Mouse (Mus musculus) lung, adult 10 weeks (tissue): Measurements from ENCODE around the gene Gm44805. TPM values are rescaled to one million over a fixed set of nuclear protein-coding genes. Genes with fewer than 3 reads are reported as not detected.

Experiments used
- polyA plus RNA-seq: library from polyadenylated mRNA; stranded (reverse); fragments of 350-450 nt; fragmentation: Illumina TruSeq; extraction: RNeasy Lipid Tissue Mini Kit (QIAGEN cat#74804); gene quantifications from one replicate; pipeline ENCODE4 v1.2.3, GENCODE M21; 2014; ENCODE audit warnings: low read depth, low replicate concordance; ENCODE audit not compliant: insufficient read depth

The Gm44805 gene
- not detected for polyA plus RNA-seq

DNA sequence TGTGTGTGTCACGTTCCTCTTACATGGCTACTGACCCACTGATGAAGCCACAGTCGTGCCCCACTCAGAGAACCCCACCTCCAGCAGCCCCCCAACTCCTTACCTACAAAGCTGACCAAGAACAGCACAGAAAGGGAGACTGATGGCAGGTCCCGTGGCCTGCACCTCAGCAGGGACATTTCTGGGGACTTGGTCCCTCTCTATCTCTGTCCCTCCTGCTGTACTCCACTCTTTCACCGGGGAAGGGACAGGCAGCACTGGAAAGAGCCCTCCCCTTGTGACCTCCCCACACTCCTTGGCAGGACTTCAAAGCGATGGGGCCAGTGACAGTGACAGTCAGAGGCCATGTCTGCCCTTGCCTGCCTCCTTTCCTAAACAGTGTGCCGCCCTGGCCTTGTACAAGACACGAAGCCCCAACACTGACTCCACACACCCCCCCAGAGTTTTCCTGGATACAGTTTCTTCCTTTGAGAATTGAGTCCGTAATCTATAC lies at the start of gene Gm44805, which contains the start of gene Apoc4:
Gene Gm44805, minus strand, starts transcription at position 222 of the 493 bp plus-strand sequence.
Gene Apoc4, minus strand, starts transcription at position 278 of the 493 bp plus-strand sequence.

DNA sequence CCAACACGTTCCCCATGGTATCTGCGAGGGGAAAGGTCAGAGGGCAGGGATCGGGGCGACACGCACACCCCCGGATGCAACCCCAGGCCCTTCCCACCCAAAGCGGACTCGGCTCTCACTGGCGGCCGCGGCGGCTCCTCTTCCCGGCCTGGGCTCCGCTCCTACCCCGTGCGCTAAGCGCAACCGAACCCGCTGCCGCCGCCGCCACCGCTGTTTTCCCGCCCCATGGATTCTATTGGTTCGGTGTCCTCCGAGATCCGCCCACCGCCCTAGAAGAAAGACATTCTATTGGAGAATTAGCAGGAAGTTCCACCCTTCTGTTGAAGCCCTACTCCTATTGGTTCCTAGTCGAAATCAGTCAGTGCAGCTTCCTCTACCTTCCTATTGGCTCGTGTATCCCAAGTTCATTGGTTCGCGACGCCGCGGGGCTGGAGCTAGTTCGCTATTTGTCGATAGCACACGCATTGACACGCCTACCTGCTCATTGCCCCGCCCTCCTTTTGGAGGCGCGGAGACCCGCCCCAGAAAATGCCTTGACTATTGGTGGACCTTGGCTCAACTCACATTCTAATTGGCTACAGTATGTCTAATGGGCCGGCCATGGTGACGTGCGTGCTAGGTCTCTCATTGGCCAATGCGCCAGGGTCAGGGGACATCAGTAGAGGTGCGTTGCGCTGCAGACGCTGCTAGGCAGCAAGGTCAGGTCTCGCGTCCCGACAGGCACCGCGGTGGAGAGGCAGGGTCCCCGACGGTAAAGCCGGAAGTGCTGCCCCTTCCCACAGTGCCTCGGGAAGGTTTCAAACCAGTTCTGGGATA lies 34.2 kb upstream of the Gm44805 start, which contains the start of gene Tomm40:
Gene Tomm40, minus strand, starts transcription at position 200 of the 816 bp plus-strand sequence.

DNA sequence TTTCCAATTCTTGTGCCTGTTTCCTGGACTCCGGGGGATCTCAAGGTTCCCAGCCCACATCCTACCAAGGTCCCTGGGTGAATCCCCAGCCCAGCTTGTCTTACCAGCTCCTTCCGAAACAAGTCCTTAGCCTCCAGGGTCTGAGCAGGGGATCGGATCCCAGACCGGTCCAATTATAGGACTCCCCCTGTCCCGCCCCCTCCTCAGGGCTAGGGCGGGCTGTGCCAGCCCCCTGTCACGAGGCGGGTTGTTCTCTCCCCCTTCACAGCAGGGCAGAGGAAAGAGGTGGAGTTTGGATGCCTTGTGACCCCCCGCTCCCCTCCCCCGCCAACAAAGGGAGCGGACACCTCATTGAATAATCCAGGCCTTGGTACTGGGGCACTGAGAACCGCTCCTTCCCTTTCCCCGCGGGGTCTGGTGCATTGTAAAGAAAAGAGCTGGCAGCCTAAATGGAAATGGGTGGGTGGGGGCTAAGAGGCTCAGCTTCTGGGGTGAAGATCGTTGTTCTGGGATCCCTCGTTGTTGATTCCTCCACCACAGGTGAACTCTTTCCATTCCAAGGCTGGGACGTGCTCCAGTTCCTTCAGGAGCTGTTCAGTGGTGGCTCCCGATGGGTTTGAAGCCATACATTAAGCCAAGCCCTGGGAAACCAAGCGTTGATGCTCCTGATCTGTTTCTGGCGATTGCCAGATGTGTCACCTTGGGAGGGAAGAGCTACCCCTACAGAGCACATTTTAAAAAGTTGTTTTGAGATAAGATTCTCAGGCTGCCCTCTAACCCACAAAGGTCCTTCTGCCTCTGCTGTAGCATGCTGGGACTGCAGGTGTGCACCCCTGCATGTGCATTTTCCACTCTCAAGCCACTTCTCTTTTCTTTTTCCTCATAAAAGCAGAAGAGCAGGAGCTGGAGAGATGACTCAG lies 17.9 kb upstream of the Gm44805 start, which contains the start of gene Apoe:
Gene Apoe, minus strand, starts transcription at position 282 of the 920 bp plus-strand sequence.

DNA sequence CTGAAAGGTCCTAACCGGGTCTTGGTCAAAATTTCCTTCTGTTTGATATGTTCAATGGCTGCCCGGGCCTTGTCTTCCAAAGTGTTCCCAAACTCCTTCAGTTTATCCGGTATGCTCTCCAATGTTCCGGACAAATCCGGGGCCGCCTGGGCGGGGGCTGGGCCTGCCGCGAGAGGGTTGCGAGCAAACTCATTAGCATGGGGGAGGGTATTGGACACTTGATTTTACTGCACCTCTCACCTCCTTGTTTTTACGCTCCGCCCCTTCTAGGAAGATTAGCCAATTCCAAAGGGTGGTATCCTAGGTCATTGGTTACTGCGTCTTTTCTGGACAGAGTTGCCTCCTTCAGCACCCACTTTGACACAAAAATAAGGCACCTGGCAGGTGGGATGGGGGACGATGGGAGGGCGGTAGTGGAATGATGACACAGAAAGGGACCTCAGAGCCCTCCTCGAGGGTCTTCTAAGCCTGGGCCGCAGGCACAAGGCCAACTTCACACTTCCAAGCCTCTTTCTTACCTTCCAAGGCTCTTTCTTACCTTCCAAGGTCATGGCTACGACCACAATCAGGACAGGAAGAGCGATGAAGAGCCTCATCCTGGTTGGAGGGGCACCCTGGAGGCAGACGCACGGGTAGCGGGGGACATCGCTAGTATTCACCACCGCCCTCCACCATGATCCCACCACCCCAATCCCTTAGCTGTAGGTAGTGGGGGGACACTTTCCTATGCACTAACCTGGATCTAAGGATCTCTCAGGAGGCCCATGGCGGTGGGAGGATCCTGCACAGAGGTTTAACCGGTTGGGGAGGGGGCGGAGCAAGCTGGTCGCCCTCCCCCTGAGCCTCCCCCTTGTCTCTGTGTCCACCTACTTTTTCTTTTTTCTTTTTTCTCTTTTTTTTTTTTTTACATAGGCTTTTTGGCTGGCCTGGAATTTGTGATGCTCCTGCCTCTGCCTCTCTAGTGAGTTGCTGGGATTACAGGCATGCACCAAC lies 10.9 kb upstream of the Gm44805 start, which contains the start of gene Apoc1:
Gene Apoc1, minus strand, starts transcription at position 788 of the 993 bp plus-strand sequence.

DNA sequence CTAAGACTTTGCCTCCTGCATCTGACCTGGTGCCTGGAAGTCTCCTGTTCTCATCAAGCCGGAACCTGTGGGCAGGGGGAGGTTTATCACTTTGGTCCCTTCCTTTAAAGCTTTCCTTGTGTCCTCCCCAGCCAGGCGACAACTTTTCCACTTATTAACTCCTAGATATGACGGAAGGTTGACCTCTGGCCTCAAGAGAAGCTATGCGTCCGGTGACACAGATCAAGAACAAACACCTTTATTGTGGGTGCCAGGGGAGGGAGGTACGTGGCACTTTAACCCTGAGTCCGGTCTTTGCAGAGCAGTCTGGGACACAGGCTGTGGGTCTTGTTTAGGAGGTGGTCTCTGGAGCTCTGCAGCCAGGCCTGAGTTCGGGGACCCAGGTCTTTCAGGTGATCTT lies 3.4 kb downstream of the Gm44805 start, which contains the start of gene Apoc2:
Gene Apoc2, minus strand, starts transcription at position 70 of the 400 bp plus-strand sequence.

DNA sequence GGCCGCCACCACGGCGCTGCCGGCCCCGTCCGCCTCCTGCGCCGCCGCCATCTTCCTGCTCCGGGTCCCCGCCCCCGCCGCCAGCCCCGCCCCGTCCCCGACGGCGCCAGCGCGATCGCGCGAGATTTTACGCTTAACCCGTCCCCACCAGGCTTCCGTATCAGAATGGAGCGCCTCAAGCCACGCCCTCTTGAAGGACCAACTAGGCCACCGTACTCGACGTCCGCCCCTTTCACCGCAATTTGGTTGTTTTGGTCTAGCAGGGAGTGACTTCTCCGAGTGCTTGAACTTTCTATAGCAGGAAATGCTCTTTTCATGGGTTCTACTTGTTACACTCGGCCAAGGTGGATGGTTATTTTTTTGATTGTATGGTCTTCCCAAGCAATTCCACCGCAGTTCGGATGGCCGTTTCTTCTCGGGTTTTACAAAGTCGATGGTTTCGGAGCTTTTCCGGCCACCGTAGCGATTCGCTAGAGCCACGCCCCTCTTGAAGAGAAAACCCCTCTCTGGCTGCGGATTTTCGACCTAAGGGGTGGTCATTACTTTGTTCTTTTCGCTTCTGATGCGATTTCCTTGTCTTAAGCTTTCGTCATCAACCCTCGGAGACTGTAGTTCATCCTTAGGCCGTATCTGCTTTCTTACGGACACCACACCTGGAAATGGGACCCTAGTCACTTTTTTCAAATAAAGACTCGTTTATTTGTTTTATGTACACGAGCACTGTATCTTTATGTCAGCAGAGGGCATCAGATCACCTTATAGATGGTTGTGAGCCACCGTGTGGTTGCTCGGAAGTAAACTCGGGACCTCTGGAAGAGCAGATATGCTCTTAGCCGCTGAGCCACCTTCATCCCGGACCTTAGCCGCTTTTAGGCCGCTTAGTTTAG lies 16.0 kb downstream of the Gm44805 start, which contains the start of gene Clptm1:
Gene Clptm1, minus strand, starts transcription at position 79 of the 887 bp plus-strand sequence.

DNA sequence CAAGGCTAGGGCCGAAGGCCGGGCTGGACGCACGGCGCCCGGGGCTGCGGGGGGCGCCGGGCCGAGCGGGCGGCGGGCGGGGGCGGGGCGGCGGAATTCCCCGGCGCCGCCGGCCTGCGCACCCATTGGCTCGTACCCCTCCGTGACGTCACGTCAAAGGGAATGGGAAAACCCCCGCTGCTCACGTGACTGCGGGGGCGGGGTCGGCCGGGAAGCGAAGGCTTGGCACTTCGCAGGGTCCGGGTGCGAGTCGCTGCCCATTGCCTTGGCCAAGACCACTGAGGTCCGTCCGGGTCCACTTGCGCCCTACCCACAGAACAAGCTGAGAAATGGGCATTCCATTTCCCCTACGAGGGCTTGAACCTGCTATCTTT lies 51.9 kb downstream of the Gm44805 start, which contains the start of gene Relb:
Gene Relb, minus strand, starts transcription at position 78 of the 374 bp plus-strand sequence.

Other genes with a start within 250 kb of the Gm44805 start
- gene Mark4, start 222.6 kb downstream of the Gm44805 start, polyA plus RNA-seq, result 9.0 TPM
- gene Exoc3l2, start 218.1 kb downstream of the Gm44805 start, polyA plus RNA-seq, result 1.3 TPM
- 6.7 TPM for gene Bloc1s3, start 173.1 kb downstream of the Gm44805 start, polyA plus RNA-seq
- 58.3 TPM for gene Trappc6a, start 173.0 kb downstream of the Gm44805 start, polyA plus RNA-seq
- 0.13 TPM for gene Nkpd1, start 163.6 kb downstream of the Gm44805 start, polyA plus RNA-seq
- 50.4 TPM for gene Ppp1r37, start 118.3 kb downstream of the Gm44805 start, polyA plus RNA-seq
- gene Zfp296, start 104.1 kb downstream of the Gm44805 start, polyA plus RNA-seq, result 1.9 TPM
- gene Gemin7, start 103.8 kb downstream of the Gm44805 start, polyA plus RNA-seq, result 93.3 TPM
- gene Clasrp, start 76.9 kb downstream of the Gm44805 start, polyA plus RNA-seq, result 17.3 TPM
- 13.0 TPM for gene Relb, start 52.0 kb downstream of the Gm44805 start, polyA plus RNA-seq
- 45.0 TPM for gene Clptm1, start 16.4 kb downstream of the Gm44805 start, polyA plus RNA-seq
- 10.3 TPM for gene Apoc2, start 3.5 kb downstream of the Gm44805 start, polyA plus RNA-seq
- not detected for gene Apoc4, start 56 bp upstream of the Gm44805 start, polyA plus RNA-seq
- 122 TPM for gene Apoc1, start 11.2 kb upstream of the Gm44805 start, polyA plus RNA-seq
- gene Apoe, start 17.8 kb upstream of the Gm44805 start, polyA plus RNA-seq, result 1,026 TPM
- 28.0 TPM for gene Tomm40, start 34.0 kb upstream of the Gm44805 start, polyA plus RNA-seq
- 39.0 TPM for gene Nectin2, start 69.1 kb upstream of the Gm44805 start, polyA plus RNA-seq
- 298 TPM for gene Bcam, start 89.6 kb upstream of the Gm44805 start, polyA plus RNA-seq
- 9.7 TPM for gene Cblc, start 115.4 kb upstream of the Gm44805 start, polyA plus RNA-seq
- 15.6 TPM for gene Bcl3, start 141.3 kb upstream of the Gm44805 start, polyA plus RNA-seq
- gene Gm19345, start 170.6 kb upstream of the Gm44805 start, polyA plus RNA-seq, result not detected
- 0.27 TPM for gene Ceacam16, start 179.9 kb upstream of the Gm44805 start, polyA plus RNA-seq
- 0.07 TPM for gene Ceacam19, start 206.5 kb upstream of the Gm44805 start, polyA plus RNA-seq
- 17.0 TPM for gene Pvr, start 239.7 kb upstream of the Gm44805 start, polyA plus RNA-seq